Mouse (Mus musculus) kidney, embryonic 16.5 days (tissue): ENCODE data around the gene Fam3b. TPM values are rescaled to one million over a fixed set of nuclear protein-coding genes. Genes with fewer than 3 reads are reported as not detected.

Experiments
- ATAC-seq: fragments of 200-750 bp; cut with Nextera tagmentation; 2 replicates; pipeline ENCODE4 v1.8.0; 2017; ENCODE audit warnings: moderate TSS enrichment; ENCODE audit not compliant: low FRiP score, low TSS enrichment
- H3K27ac ChIP-seq: fragments of 300-500 bp; sonication (generic); 2 replicates; pipeline ENCODE4 v1.5.1; 2014; ENCODE audit warnings: low read length
- H3K27me3 ChIP-seq: fragments of 300-500 bp; sonication (generic); 2 replicates; pipeline ENCODE4 v1.6.1; 2014; ENCODE audit warnings: low read length, control low read depth, mixed read lengths; ENCODE audit not compliant: insufficient read depth
- H3K36me3 ChIP-seq: fragments of 300-500 bp; sonication (generic); 2 replicates; pipeline ENCODE4 v1.6.1; 2014; ENCODE audit warnings: low read length, control low read depth, mixed read lengths; ENCODE audit not compliant: insufficient read depth
- H3K4me1 ChIP-seq: fragments of 300-500 bp; sonication (generic); 2 replicates; pipeline ENCODE4 v1.6.1; 2014; ENCODE audit warnings: low read length, control low read depth, mixed read lengths; ENCODE audit not compliant: insufficient read depth
- H3K4me2 ChIP-seq: fragments of 300-500 bp; sonication (generic); replicated peaks from 2 replicates; pipeline ENCODE4 v1.6.1; 2014; ENCODE audit warnings: low read depth, low read length
- H3K4me3 ChIP-seq: fragments of 300-500 bp; sonication (generic); 2 replicates; pipeline ENCODE4 v1.5.1; 2014; ENCODE audit warnings: mild to moderate bottlenecking, low read length
- H3K9ac ChIP-seq: fragments of 300-500 bp; sonication (generic); replicated peaks from 2 replicates; pipeline ENCODE4 v1.6.1; 2014; ENCODE audit warnings: low read length
- H3K9me3 ChIP-seq: fragments of 300-500 bp; sonication (generic); 2 replicates; pipeline ENCODE4 v1.6.1; 2016; ENCODE audit warnings: low read length, control low read depth
- WGBS: fragments of 180-500 bp; shearing (Covaris S2); extraction: QIAGEN DNeasy Blood & Tissue Kit; methylation state at CpG from one replicate; pipeline ENCODE4 v1.1.7; 2014; 5-methylcytosine and 5-hydroxymethylcytosine counted together
- polyA plus RNA-seq: library from polyadenylated mRNA; unstranded; fragments of >200 nt; fragmentation: Nextera tagmentation; extraction: Ambion mirVana; gene quantifications from 2 replicates; pipeline ENCODE4 v1.2.1, GENCODE M21; 2015

Fam3b gene
- polyA plus RNA-seq, 1 experiment from 2014 or later, result not detected

GRCm38 (mm10) chr16:97498139-97498538 is 16.5 kb downstream of the Fam3b start:
- Histone ChIP-seq H3K4me1 (no peaks in the 10 kb centered on the region), H3K9ac (no peak overlapping the region), H3K36me3 (no peaks in the 10 kb centered on the region), H3K27me3 (no peaks in the 10 kb centered on the region), H3K9me3 (no peaks in the 10 kb centered on the region), H3K4me3 (no peak overlapping the region), H3K4me2 (no peak overlapping the region), H3K27ac (no peak overlapping the region)
- ATAC-seq, result no peak
- WGBS, result 94% methylated on average over 3 of the region's 3 CpGs

GRCm38 (mm10) chr16:97497682-97498081 is 16.9 kb downstream of the Fam3b start:
- H3K4me2 ChIP-seq, result no peak overlapping the region

GRCm38 (mm10) chr16:97496026-97496425 is 18.6 kb downstream of the Fam3b start:
- no peaks in the 10 kb centered on the region for H3K27me3 ChIP-seq
- H3K9ac ChIP-seq, result no peak overlapping the region
- H3K36me3 ChIP-seq, result no peaks in the 10 kb centered on the region
- 56% methylated on average over 3 of the region's 3 CpGs for WGBS
- no peak for ATAC-seq
- no peaks in the 10 kb centered on the region for H3K4me1 ChIP-seq
- no peak overlapping the region for H3K4me3 ChIP-seq
- no peak overlapping the region for H3K4me2 ChIP-seq
- H3K27ac ChIP-seq, result no peak overlapping the region
- no peaks in the 10 kb centered on the region for H3K9me3 ChIP-seq

More at GRCm38 (mm10) chr16:97497682-97498081, 16.9 kb downstream of the Fam3b start:
- Histone ChIP-seq H3K27ac (no peak overlapping the region), H3K36me3 (no peaks in the 10 kb centered on the region), H3K9me3 (no peaks in the 10 kb centered on the region), H3K4me3 (no peak overlapping the region), H3K27me3 (no peaks in the 10 kb centered on the region), H3K4me1 (no peaks in the 10 kb centered on the region), H3K9ac (no peak overlapping the region)
- ATAC-seq, result no peak
- 36% methylated on average over 5 of the region's 5 CpGs for whole genome bisulfite sequencing

GRCm38 (mm10) chr16:97492369-97492768 is 22.2 kb downstream of the Fam3b start:
- Histone ChIP-seq H3K4me3 (no peak overlapping the region), H3K36me3 (no peaks in the 10 kb centered on the region), H3K4me1 (no peaks in the 10 kb centered on the region), H3K27ac (no peak overlapping the region), H3K4me2 (no peak overlapping the region), H3K27me3 (no peaks in the 10 kb centered on the region), H3K9ac (no peak overlapping the region), H3K9me3 (no peaks in the 10 kb centered on the region)
- ATAC-seq, result no peak
- WGBS, result 83% methylated on average over 1 of the region's 1 CpGs

- Histone ChIP-seq H3K4me3 (no peak overlapping the region), H3K9me3 (no peaks in the 10 kb centered on the region), H3K4me2 (no peak overlapping the region), H3K27ac (no peak overlapping the region), H3K9ac (no peak overlapping the region), H3K27me3 (no peaks in the 10 kb centered on the region), H3K36me3 (no peaks in the 10 kb centered on the region), H3K4me1 (no peaks in the 10 kb centered on the region)
- 74% methylated on average over 2 of the region's 2 CpGs for WGBS
- no peak for ATAC-seq
These were observed 36.0 kb downstream of the Fam3b start for GRCm38 (mm10) chr16:97478655-97479054.

- Histone ChIP-seq H3K9me3 (no peaks in the 10 kb centered on the region; the same call in 1 of the 2 replicates), H3K27ac (no peak overlapping the region), H3K4me1 (no peaks in the 10 kb centered on the region), H3K27me3 (no peaks in the 10 kb centered on the region), H3K9ac (no peak overlapping the region), H3K4me3 (no peak overlapping the region), H3K4me2 (no peak overlapping the region), H3K36me3 (no peaks in the 10 kb centered on the region)
- 87% methylated on average over 1 of the region's 1 CpGs for WGBS
- ATAC-seq, result no peak
These were observed 38.1 kb downstream of the Fam3b start for GRCm38 (mm10) chr16:97476524-97476923.

GRCm38 (mm10) chr16:97475581-97475980 is 39.0 kb downstream of the Fam3b start:
- Histone ChIP-seq H3K9ac (no peak overlapping the region), H3K27me3 (no peaks in the 10 kb centered on the region), H3K4me3 (no peak overlapping the region), H3K36me3 (no peaks in the 10 kb centered on the region), H3K4me2 (no peak overlapping the region), H3K4me1 (no peaks in the 10 kb centered on the region), H3K9me3 (no peaks in the 10 kb centered on the region; the same call in 1 of the 2 replicates), H3K27ac (no peak overlapping the region)
- no peak for ATAC-seq
- 83% methylated on average over 3 of the region's 3 CpGs for WGBS

- no peaks in the 10 kb centered on the region for H3K27me3 ChIP-seq
- H3K36me3 ChIP-seq, result no peaks in the 10 kb centered on the region
- no peak overlapping the region for H3K4me3 ChIP-seq
- H3K4me1 ChIP-seq, result no peaks in the 10 kb centered on the region
- no peak overlapping the region for H3K4me2 ChIP-seq
- no peak overlapping the region for H3K9ac ChIP-seq
- WGBS, result 73% methylated on average over 2 of the region's 2 CpGs
- no peak overlapping the region for H3K27ac ChIP-seq
- H3K9me3 ChIP-seq, result no peaks in the 10 kb centered on the region; the same call in 1 of the 2 replicates
- ATAC-seq, result no peak
These were observed 39.9 kb downstream of the Fam3b start for GRCm38 (mm10) chr16:97474671-97475070.

- Histone ChIP-seq H3K4me3 (no peak overlapping the region), H3K36me3 (no peaks in the 10 kb centered on the region), H3K4me1 (no peaks in the 10 kb centered on the region), H3K9ac (no peak overlapping the region), H3K27me3 (no peaks in the 10 kb centered on the region), H3K9me3 (no peaks in the 10 kb centered on the region), H3K27ac (no peak overlapping the region), H3K4me2 (no peak overlapping the region)
- WGBS, result 86% methylated on average over 4 of the region's 4 CpGs
- ATAC-seq, result no peak
These were observed 46.4 kb downstream of the Fam3b start for GRCm38 (mm10) chr16:97467993-97468791.

- Histone ChIP-seq H3K4me3 (no peak overlapping the region), H3K36me3 (no peaks in the 10 kb centered on the region)
- 78% methylated on average over 3 of the region's 3 CpGs for WGBS
These were observed 47.1 kb downstream of the Fam3b start for GRCm38 (mm10) chr16:97467472-97467871.

More at GRCm38 (mm10) chr16:97467472-97467871, 47.1 kb downstream of the Fam3b start:
- Histone ChIP-seq H3K9me3 (no peaks in the 10 kb centered on the region), H3K4me1 (no peaks in the 10 kb centered on the region), H3K9ac (no peak overlapping the region), H3K27me3 (no peaks in the 10 kb centered on the region), H3K27ac (no peak overlapping the region), H3K4me2 (no peak overlapping the region)
- no peak for ATAC-seq
